Mouse (Mus musculus) monocyte, adult 5-6 weeks (primary cell): ENCODE measurements around the gene Kcna1. TPM values are rescaled to one million over a fixed set of nuclear protein-coding genes. Genes with fewer than 3 reads are reported as not detected.

Experiments
- ATAC-seq: fragments of 153-309, 156-312 bp; replicated peaks from 2 replicates; pipeline ENCODE4 v1.8.0; 2017; ENCODE audit warnings: mild to moderate bottlenecking; ENCODE audit not compliant: low TSS enrichment, insufficient number of reproducible peaks, severe bottlenecking, poor library complexity, low FRiP score
- total RNA-seq: library from RNA; stranded (forward); fragments of 200-1000, 200-491, 200-594 nt; gene quantifications from 3 replicates; pipeline ENCODE4 v1.2.3, GENCODE M21; 2017

The Kcna1 gene
- total RNA-seq, 1 experiment from 2014 or later, result not detected

DNA sequence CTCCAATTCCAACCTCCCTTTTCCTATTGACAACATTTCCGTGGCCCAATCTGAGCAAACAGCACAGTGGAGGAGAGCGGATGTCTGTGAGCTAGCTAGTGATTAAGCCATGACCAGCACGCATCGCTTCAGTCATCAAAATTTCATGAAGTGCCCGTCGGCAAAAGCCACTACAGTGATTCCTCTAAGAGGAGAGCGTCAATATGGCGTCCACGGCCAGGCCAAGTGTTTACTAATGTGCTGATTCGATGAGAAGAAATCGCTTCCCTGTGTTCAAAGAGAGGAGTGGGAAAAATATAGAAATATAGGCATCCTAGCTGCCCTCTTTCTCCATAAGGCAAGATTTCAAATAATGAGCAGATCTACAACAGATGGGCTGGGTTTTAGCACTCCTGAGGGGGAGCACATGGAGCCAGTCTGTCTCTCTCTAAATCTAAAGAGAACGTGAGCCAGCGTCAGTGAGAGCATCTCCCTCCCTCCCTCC, 44.3 kb downstream of the Kcna1 start:
- ATAC-seq, result no peak

DNA sequence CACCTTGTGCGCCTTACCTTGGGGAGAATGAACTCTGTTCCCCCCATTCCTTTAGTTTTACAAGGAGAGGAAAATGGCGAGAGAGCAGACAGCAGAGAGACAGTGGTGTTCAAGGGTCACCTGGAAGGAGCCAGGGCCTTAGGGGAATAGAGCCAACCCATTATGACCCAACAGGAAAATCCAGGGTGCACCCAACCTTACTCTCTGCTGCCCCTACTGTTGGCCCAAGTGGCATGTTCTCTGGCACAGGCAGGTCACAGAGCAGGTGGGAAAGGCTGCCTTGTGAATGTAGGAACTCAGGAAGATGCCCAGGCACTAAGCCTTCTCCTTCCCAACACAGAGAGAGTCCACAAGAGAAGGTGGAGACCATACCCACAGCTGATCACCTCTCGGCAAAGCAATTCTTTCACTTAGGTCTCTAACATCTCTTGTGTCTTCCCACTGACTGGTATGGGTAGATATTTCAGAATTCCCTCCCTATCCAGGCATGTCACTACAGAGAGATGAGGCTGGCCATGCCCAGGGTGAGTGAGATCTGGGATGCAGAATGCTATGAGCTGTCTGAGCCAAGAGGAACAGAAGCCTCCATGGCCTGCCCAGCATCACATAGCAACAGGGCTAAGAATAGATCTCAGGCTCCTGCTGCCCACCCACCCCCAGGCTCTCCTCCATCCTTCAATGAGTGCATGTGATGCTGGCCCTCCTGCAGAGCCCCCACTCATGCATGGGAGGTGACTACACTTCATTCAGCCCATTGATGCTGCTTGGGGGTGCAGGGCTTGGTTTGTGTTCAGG, 46.8 kb downstream of the Kcna1 start:
- no peak for ATAC-seq

DNA sequence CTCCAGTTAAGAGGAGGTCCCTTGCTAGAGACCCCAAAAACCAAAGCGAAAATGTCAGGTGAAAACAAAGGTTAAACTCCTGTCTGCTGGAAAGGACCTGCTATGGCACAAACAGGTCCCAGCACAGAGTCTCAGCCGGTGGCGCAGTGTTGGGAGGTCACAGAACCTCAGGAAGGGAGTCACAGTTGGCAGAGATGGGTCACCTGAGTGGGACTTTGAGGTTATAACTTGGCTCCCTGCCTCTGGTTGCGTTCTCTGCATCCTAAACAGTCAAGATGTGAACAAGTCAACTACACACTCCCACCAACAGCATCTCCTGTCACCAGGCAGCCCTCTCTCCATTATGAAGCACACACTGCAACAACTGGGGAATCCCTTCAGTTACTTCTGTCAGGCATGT, 48.4 kb downstream of the Kcna1 start:
- ATAC-seq, result no peak

DNA sequence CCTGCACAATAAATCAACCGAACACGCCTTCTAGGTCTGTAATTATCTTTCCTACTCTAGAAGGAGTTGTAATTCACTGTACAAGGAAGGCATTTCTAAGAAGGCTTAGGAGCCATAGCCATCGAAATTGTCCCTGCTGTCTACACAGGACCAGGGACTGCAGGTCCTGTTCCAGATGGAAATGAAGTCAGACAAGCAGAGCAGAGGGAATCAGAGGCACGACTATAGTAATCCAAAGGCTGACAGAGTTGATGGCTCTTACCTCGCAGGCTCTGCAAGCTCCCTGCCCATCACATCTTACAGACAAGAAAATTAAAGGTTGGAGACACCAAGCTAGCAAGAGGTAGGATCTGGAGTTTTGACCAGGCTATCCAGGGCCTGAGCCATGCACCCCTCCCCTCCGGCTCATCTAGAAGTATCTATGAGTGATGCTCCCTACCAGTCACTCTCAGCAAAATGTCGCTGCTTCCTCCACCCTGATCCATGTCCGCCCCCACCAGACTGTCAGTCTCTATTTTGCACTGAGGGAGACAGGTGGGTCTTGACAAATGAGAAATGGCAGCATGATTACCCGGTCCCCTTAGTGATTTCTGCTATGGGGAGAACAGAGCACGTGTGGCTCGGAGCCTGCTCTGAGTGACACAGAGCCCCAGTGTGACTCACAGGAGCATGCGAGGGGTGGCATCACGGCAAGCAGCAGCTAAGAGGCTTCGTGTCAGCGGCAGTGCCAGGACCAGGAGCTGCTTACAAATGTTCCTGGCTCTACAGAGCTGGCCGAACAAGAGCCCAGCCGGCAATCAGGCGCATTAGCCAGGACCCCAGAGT, 50.2 kb downstream of the Kcna1 start:
- no peak for ATAC-seq

DNA sequence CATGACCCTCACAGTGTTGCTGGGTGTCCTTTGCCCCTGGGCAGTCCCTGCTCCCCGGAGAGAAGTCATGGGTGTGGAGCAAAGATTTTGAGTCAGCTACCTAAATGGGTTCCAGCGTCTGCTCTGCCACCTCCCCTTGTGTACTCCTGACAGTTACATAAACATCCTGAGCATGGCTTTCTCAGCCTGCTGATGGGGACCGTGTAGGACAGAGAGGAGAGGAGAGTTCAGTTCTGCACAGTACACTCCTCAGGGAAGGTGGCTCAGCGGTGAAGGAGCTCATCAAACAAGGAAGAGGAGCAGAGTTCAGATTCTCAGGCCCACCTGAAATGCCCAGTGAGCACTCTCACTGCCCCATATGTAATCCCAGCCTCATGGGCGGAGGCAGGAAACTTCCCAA, 51.1 kb downstream of the Kcna1 start:
- ATAC-seq, result no peak

DNA sequence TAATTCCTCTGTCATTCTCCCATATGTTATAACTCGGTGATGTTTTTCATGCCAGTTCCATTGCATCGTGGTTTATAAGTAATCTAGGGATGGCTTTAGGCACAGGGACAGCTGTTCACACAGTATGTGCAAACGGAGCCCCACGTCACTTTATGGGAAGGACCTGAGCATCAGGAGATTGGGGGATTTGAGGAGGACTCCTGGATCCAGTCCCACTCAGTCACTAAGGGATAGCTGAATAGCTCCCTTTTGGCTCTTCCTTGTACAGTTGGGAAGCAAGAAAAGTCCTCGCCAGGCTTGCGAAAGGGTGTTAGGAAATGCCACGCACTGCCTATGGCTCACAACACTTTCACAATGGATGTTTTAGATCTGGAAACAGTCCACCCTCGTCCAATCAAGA, 51.8 kb downstream of the Kcna1 start:
- no peak for ATAC-seq

DNA sequence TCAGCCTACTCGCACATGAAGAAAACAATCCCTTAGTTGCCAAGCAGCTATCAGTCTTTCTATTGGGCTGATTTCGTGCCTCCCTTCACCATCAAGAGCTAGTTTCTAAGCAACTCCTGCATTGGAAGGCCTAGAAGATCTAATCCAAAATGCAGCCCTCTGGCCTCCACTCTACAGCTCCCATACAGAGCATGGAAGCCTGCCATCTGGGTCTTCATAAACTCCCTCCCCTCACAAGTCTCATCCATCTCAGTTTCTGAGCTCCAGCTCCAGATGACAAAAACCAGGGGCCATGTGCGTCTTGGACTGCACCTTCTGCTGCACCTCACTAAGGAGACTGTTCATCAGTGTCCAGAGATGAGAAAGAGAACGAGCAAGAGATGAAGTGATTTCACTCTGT, 52.8 kb downstream of the Kcna1 start:
- no peak for ATAC-seq

Other genes starting within 250 kb of the Kcna1 start
- not detected in 3 replicates for gene Kcna5, start 111.0 kb downstream of the Kcna1 start, total RNA-seq
- not detected in 3 replicates for gene Kcna6, start 94.3 kb upstream of the Kcna1 start, total RNA-seq
- 61.6 to 69.8 TPM (median 68.9 TPM) in 3 replicates for gene Ndufa9, start 202.8 kb upstream of the Kcna1 start, total RNA-seq
- 0.29 TPM in 1 of 3 replicates, not detected in the others for gene Akap3, start 206.7 kb upstream of the Kcna1 start, total RNA-seq